Mouse (Mus musculus) adrenal gland, postnatal 10 days (tissue): ENCODE results near the gene Zscan10. TPM values are rescaled to one million over a fixed set of nuclear protein-coding genes. Genes with fewer than 3 reads are reported as not detected.
A peak's percentile ranks its signal among the peaks of the same experiment; 100 is the strongest.

Experiments
- DNase-seq: peaks from one replicate; pipeline ENCODE4 v3.0.0; 2021; ENCODE audit warnings: mixed read lengths
- total RNA-seq, 2 experiments: library from RNA; stranded (reverse); gene quantifications; 2 replicates each; pipeline ENCODE4 v1.2.3; 2021

Gene Zscan10
- total RNA-seq, 2 experiments from 2014 or later, result not detected

GRCm38 (mm10) chr17:23651363-23651762 lies 50.7 kb downstream of the Zscan10 start:
- DNase-seq, result no peak

GRCm38 (mm10) chr17:23653324-23653723 lies 52.7 kb downstream of the Zscan10 start:
- no peak for DNase-seq

- no peak for DNase-seq
Observed at GRCm38 (mm10) chr17:23654001-23654400, 53.3 kb downstream of the Zscan10 start.

GRCm38 (mm10) chr17:23654410-23654809 lies 53.8 kb downstream of the Zscan10 start:
- DNase-seq, result no peak

- no peak for DNase-seq
Observed at GRCm38 (mm10) chr17:23658450-23658849, 57.8 kb downstream of the Zscan10 start.

- DNase-seq, result peak; percentile 75
Observed at GRCm38 (mm10) chr17:23660117-23660875, 59.6 kb downstream of the Zscan10 start, which contains the start of gene Bicdl2. Gene Bicdl2 (plus strand): TSS chr17:23660506.

Other genes starting within 250 kb of the Zscan10 start
- not detected for gene Vmn2r116, start 216.3 kb upstream of the Zscan10 start, total RNA-seq
- not detected for gene Vmn2r117, start 121.2 kb upstream of the Zscan10 start, total RNA-seq
- gene Zfp213, start 36.6 kb upstream of the Zscan10 start, total RNA-seq, result 1 to 10 TPM; 7.9 to 8.0 TPM
- gene Zfp13, start 1.4 kb upstream of the Zscan10 start, total RNA-seq, result 10 to 100 TPM; 10.6 to 12.5 TPM
- gene Mmp25, start 44.4 kb downstream of the Zscan10 start, total RNA-seq, result under 1 TPM; 0.54 to 1.00 TPM
- gene Bicdl2, start 59.6 kb downstream of the Zscan10 start, total RNA-seq, result not detected
- 100 to 1,000 TPM; 136 to 169 TPM for gene Hcfc1r1, start 72.7 kb downstream of the Zscan10 start, total RNA-seq
- gene Thoc6, start 73.0 kb downstream of the Zscan10 start, total RNA-seq, result 10 to 100 TPM; 25.6 to 28.0 TPM
- gene Tnfrsf12a, start 76.6 kb downstream of the Zscan10 start, total RNA-seq, result 10 to 100 TPM; 40.4 to 80.3 TPM
- gene Cldn6, start 78.4 kb downstream of the Zscan10 start, total RNA-seq, result under 1 TPM in 1 of 2 experiments, not detected in 1; 0.75 TPM
- gene Cldn9, start 83.2 kb downstream of the Zscan10 start, total RNA-seq, result not detected
- gene 1520401A03Rik, start 121.9 kb downstream of the Zscan10 start, total RNA-seq, result 1 to 10 TPM in 1 of 2 experiments, under 1 TPM in 1; 0.67 to 1.1 TPM
- 10 to 100 TPM in 1 of 2 experiments, 1 to 10 TPM in 1; 9.1 to 12.8 TPM for gene Pkmyt1, start 125.5 kb downstream of the Zscan10 start, total RNA-seq
- gene Paqr4, start 140.0 kb downstream of the Zscan10 start, total RNA-seq, result 10 to 100 TPM; 12.6 to 14.9 TPM
- not detected for gene Kremen2, start 145.0 kb downstream of the Zscan10 start, total RNA-seq
- gene Flywch1, start 170.7 kb downstream of the Zscan10 start, total RNA-seq, result 10 to 100 TPM; 43.9 to 49.0 TPM
- gene Flywch2, start 185.2 kb downstream of the Zscan10 start, total RNA-seq, result 1 to 10 TPM; 8.0 to 9.5 TPM
- 100 to 1,000 TPM; 365 to 601 TPM for gene Srrm2, start 189.7 kb downstream of the Zscan10 start, total RNA-seq
- 100 to 1,000 TPM; 333 to 378 TPM for gene Elob, start 228.3 kb downstream of the Zscan10 start, total RNA-seq
- gene Prss33, start 235.2 kb downstream of the Zscan10 start, total RNA-seq, result not detected
- not detected for gene Prss32, start 243.0 kb downstream of the Zscan10 start, total RNA-seq
- under 1 TPM; 0.21 to 0.58 TPM for gene Prss41, start 243.3 kb downstream of the Zscan10 start, total RNA-seq